Mouse (Mus musculus) MEL (cell line): ENCODE results near the gene Tmem150c.

Source experiments
- CTCF ChIP-seq, 3 experiments: IDR thresholded peaks in 2 of 3; conservative IDR thresholded peaks in 1 of 3; 2 replicates each; pipeline ENCODE4 v1.5.1; 2011 to 2012; ENCODE audit warnings: low read length in 3 of 3, low read depth in 2 of 3, mild to moderate bottlenecking in 2 of 3, improper control_type of control experiment in 1 of 3, inconsistent platforms in 1 of 3, mixed read lengths in 1 of 3, moderate library complexity in 1 of 3; ENCODE audit not compliant: control insufficient read depth in 1 of 3, insufficient read depth in 1 of 3, poor library complexity in 1 of 3, severe bottlenecking in 1 of 3
- ELF1 ChIP-seq: IDR thresholded peaks from 2 replicates; pipeline ENCODE4 v1.6.1; 2014; ENCODE audit warnings: low read depth, mild to moderate bottlenecking, inconsistent platforms, low read length, improper control_type of control experiment, moderate library complexity
- EP300 ChIP-seq, 2 experiments: IDR thresholded peaks; 2 replicates each; pipeline ENCODE4 v1.6.1; 2011; ENCODE audit warnings: improper control_type of control experiment in 2 of 2, low read length in 2 of 2, low read depth in 1 of 2, mild to moderate bottlenecking in 1 of 2
- JUND ChIP-seq: IDR thresholded peaks from 2 replicates; pipeline ENCODE4 v1.6.1; 2011; ENCODE audit warnings: low read depth, mild to moderate bottlenecking, improper control_type of control experiment, low read length
- KAT2A ChIP-seq: conservative IDR thresholded peaks from 2 replicates; pipeline ENCODE4 v1.6.1; 2012; ENCODE audit warnings: low read depth, low read length, improper control_type of control experiment, inconsistent platforms
- MAFK ChIP-seq: IDR thresholded peaks from 2 replicates; pipeline ENCODE4 v1.6.1; 2011; ENCODE audit warnings: low read depth, mild to moderate bottlenecking, low read length, improper control_type of control experiment, borderline replicate concordance

- TF ChIP-seq CTCF (IDR thresholded peaks at IDR 0.05 in 2 of 3, conservative IDR thresholded peaks at IDR 0.05 in 1 of 3; ENCODE audit: control insufficient read depth in 1 of 3, insufficient read depth in 1 of 3, low read depth in 2 of 3, low read length in 3 of 3, poor library complexity in 1 of 3, severe bottlenecking in 1 of 3) (no peak), KAT2A (no peak), MAFK (no peak), JUND (no peak), ELF1 (0 out of 2 replicates have a peak, but pooled peaks have one; percentile 14), EP300 (IDR thresholded peaks at IDR 0.05; ENCODE audit: low read depth in 1 of 2, low read length in 2 of 2) (peak in 1 of 2 experiments; percentile 20; a peak in 1 of 4 replicates)
Observed at GRCm38 (mm10) chr5:100037965-100038713, 121.5 kb downstream of the Tmem150c start.
